Mouse (Mus musculus) liver, embryonic 16.5 days (tissue): ENCODE results near the gene Osbpl7. TPM values are rescaled to one million over a fixed set of nuclear protein-coding genes. Genes with fewer than 3 reads are reported as not detected.

Source experiments
- ATAC-seq: fragments of 200-750 bp; cut with Nextera tagmentation; 2 replicates; pipeline ENCODE4 v1.8.0; 2017; ENCODE audit warnings: low read depth, mild to moderate bottlenecking, moderate number of reproducible peaks, moderate library complexity
- H3K27ac ChIP-seq: fragments of 300-500 bp; sonication (generic); 2 replicates; pipeline ENCODE4 v1.5.1; 2014; ENCODE audit warnings: mild to moderate bottlenecking, low read length
- H3K27me3 ChIP-seq: fragments of 300-500 bp; sonication (generic); 2 replicates; pipeline ENCODE4 v1.6.1; 2014; ENCODE audit warnings: low read depth, low read length, mixed read lengths; ENCODE audit not compliant: control insufficient read depth, insufficient read depth
- H3K36me3 ChIP-seq: fragments of 300-500 bp; sonication (generic); 2 replicates; pipeline ENCODE4 v1.6.1; 2014; ENCODE audit warnings: mild to moderate bottlenecking; ENCODE audit not compliant: control insufficient read depth, insufficient read depth
- H3K4me1 ChIP-seq: fragments of 300-500 bp; sonication (generic); 2 replicates; pipeline ENCODE4 v1.6.1; 2014; ENCODE audit warnings: low read depth, low read length, mixed read lengths; ENCODE audit not compliant: control insufficient read depth
- H3K4me2 ChIP-seq: fragments of 300-500 bp; sonication (generic); 2 replicates; pipeline ENCODE4 v1.6.1; 2014; ENCODE audit warnings: low read depth, low read length, mixed read lengths
- H3K4me3 ChIP-seq: fragments of 300-500 bp; sonication (generic); 2 replicates; pipeline ENCODE4 v1.5.1; 2014; ENCODE audit warnings: low read depth, mild to moderate bottlenecking, low read length
- H3K9ac ChIP-seq: fragments of 300-500 bp; sonication (generic); 2 replicates; pipeline ENCODE4 v1.6.1; 2014; ENCODE audit warnings: low read depth, low read length
- H3K9me3 ChIP-seq: fragments of 300-500 bp; sonication (generic); replicated peaks from 2 replicates; pipeline ENCODE4 v1.6.1; 2016; ENCODE audit warnings: low read length; ENCODE audit not compliant: control insufficient read depth
- WGBS: fragments of 180-500 bp; shearing (Covaris S2); extraction: QIAGEN DNeasy Blood & Tissue Kit; methylation state at CpG from one replicate; pipeline ENCODE4 v1.1.7; 2014; ENCODE audit not compliant: insufficient replicate concordance; 5-methylcytosine and 5-hydroxymethylcytosine counted together
- polyA plus RNA-seq: library from polyadenylated mRNA; unstranded; fragments of >200 nt; fragmentation: Nextera tagmentation; extraction: Ambion mirVana; gene quantifications from 2 replicates; pipeline ENCODE4 v1.2.1, GENCODE M21; 2015

Osbpl7 gene
- polyA plus RNA-seq, 1 experiment from 2014 or later, result 3.6 TPM

DNA sequence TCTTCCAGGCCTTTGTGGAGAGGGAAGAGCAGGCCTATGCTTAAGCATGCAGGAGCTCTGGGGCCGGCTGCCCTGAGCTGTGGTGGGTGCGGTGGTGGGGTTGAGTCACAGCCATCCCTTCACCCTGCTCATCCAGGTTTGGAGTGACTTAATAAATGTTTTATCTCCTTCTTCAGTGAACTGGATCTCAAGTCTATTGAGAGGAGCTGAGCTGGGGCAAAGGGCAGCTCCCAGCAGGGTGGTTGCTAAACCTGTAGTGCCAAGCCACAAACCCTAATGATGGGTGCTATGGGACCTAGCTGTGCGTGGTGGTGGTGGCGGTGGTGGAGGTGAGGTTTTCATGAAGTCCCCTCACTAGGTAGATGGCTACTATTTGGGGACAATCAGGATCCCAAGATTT, 16.6 kb upstream of the Osbpl7 start:
- H3K27me3 ChIP-seq, result no peaks in the 10 kb centered on the region
- H3K27ac ChIP-seq, result no peak overlapping the region
- no peak overlapping the region for H3K9ac ChIP-seq
- peaks cover 13% of the 10 kb centered on the region for H3K4me1 ChIP-seq
- no peaks in the 10 kb centered on the region for H3K36me3 ChIP-seq
- no peak overlapping the region for H3K4me2 ChIP-seq
- no peak for ATAC-seq
- H3K9me3 ChIP-seq, result no peaks in the 10 kb centered on the region
- H3K4me3 ChIP-seq, result no peak overlapping the region
- 66% methylated on average over 4 of the region's 4 CpGs for WGBS

DNA sequence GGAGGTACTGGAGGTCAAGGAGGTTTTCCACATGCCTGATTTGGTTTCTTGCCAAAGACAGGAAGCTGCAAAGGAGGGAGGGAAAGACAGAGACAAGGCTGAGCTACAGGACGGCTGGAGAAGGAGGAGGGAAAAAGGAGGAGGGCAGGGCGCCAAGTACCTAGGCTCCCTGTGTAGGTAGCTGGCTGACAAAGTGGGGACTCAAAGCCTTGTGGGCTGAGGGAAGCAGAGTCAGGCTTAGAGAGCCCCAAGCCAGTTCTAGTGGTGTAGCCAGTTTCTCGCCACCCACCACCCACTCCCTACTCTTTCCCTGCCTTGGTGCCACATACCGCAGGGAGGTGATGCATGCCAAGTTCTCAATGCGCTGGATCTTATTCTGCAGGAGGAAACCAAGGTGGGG, 14.3 kb upstream of the Osbpl7 start:
- H3K4me2 ChIP-seq, result no peak overlapping the region
- no peak overlapping the region for H3K9ac ChIP-seq
- no peak overlapping the region for H3K4me3 ChIP-seq
- H3K27me3 ChIP-seq, result no peaks in the 10 kb centered on the region
- H3K27ac ChIP-seq, result no peak overlapping the region
- no peaks in the 10 kb centered on the region for H3K36me3 ChIP-seq
- ATAC-seq, result no peak
- no peaks in the 10 kb centered on the region for H3K9me3 ChIP-seq
- WGBS, result 72% methylated on average over 5 of the region's 5 CpGs
- H3K4me1 ChIP-seq, result peaks cover 6% of the 10 kb centered on the region

DNA sequence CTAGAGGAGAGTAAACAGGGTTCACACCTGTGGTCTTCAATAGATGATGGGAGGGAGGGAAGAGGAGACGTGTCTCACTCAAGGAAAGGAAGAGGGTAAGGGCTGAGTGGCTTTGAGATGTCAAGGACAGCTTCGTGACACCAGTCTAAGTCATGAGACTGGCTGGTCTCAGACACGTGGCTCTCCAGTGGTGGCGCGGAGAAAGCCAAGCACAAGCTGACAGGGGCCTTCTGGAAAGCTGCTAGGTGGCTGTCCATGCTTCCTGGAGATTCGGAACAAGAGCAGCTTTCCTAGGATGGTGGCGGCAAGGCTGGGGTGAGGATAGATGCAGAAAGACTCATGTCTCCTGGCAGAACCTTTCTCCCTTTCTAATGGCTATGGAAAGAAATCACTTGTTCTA, 11.5 kb upstream of the Osbpl7 start:
- H3K9me3 ChIP-seq, result no peaks in the 10 kb centered on the region
- H3K4me1 ChIP-seq, result peaks cover 12% of the 10 kb centered on the region
- no peaks in the 10 kb centered on the region for H3K27me3 ChIP-seq
- no peak overlapping the region for H3K9ac ChIP-seq
- ATAC-seq, result no peak
- H3K4me2 ChIP-seq, result no peak overlapping the region
- H3K4me3 ChIP-seq, result no peak overlapping the region
- WGBS, result 55% methylated on average over 7 of the region's 7 CpGs
- H3K27ac ChIP-seq, result no peak overlapping the region
- no peaks in the 10 kb centered on the region for H3K36me3 ChIP-seq

DNA sequence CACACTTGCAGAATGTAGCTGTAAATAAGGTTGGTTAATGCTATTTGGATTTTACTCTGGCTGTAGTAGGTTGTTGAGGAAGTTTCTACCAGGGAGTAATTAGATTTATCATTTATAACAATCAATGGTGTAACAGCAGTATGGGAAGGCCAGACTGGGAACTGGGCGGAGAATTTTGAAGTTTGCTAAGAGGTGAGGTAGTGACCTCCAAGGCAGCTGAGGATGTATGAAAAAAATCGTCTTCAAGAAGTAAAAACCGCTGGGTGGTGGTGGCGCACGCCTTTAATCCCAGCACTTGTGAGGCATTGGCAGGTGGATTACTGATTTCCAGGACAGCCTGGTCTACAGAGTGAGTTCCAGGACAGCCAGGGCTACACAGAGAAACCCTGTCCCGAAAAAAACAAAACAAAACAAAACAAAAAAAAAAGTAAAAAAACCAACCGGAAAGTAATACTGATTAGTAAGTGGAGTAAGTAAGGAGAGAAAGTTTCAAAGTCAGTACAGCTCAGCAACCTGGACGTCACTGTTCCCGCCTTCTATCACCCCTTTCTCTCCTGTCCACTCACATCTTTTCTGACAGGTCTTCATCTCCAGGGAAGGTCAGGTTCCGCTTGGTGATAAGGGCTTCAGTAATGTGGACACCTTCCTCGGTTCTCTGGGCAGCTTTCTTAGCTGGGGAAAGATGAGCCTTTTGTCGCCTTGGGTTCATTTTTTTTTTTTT, 10.0 kb upstream of the Osbpl7 start:
- Histone ChIP-seq H3K27me3 (no peaks in the 10 kb centered on the region), H3K9ac (peak overlapping the region; percentile 38; the same call in 1 of the 2 replicates), H3K4me1 (peaks cover 12% of the 10 kb centered on the region), H3K4me2 (peak overlapping the region; percentile 77), H3K27ac (peak overlapping the region; percentile 3; the same call in 1 of the 2 replicates), H3K36me3 (no peaks in the 10 kb centered on the region; the same call in 1 of the 2 replicates), H3K9me3 (no peaks in the 10 kb centered on the region), H3K4me3 (peak overlapping the region; percentile 79)
- 28% methylated on average over 12 of the region's 12 CpGs for WGBS
- ATAC-seq, result no peak

DNA sequence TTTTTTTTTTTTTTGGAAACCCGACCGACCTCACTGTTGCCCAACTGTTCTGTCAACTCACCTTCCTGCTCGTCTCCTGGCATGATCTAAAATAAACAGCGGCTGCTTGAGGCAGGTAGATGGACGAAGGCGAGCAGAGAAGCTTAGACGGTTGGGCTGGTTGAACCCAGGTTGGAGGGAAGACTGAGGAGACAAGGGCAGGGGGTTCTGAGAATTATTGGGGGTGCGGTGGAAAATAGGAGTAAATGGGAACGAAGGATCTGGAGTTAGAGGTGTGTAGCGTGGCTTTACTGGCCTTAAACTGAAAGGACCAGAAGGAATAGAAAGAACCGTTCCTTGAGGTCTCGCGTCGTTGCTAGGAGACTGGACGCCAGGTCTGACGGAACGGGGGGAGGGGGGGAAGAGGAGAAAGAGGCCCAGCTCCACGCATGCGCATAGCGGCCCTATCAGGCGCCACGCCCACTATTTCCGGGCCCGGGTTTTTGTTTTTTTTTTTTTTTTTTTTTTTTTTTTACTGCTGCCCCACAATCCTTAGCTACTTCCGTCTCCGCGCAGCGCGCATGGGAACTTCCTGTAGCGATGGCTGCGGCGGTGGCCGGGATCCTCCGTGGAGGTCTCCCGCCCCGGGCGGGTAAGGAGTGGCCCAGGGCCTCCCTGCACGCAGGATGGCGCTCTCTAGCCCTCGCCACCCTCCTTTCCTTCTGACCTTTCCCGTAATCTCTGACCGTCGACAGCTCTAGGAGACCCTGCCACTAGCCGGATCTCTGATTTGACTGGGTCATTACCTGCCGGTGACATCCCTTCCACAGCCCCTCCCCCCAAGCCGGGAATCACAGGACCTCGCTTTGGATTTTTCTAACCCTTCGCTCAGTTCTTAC, 9.2 kb upstream of the Osbpl7 start, which contains the start of the genes Lrrc46 and Mrpl10:
Gene Lrrc46 (minus strand): TSS at position 386 of the 878 bp plus-strand sequence.
Gene Mrpl10 (plus strand): TSS at position 539 of the 878 bp plus-strand sequence.
- Histone ChIP-seq H3K4me1 (peaks cover 12% of the 10 kb centered on the region), H3K36me3 (no peaks in the 10 kb centered on the region; the same call in 1 of the 2 replicates), H3K27ac (peak within 1 kb of the TSS; percentile 61), H3K4me2 (peak within 1 kb of the TSS; percentile 77), H3K27me3 (no peaks in the 10 kb centered on the region), H3K9ac (peak within 1 kb of the TSS; percentile 82), H3K4me3 (peak within 1 kb of the TSS; percentile 79), H3K9me3 (no peaks in the 10 kb centered on the region)
- WGBS, result under 1% methylated on average over 48 of the region's 48 CpGs
- ATAC-seq, result peak; percentile 87

- Histone ChIP-seq H3K9ac (no peak overlapping the region), H3K27ac (no peak overlapping the region), H3K36me3 (no peaks in the 10 kb centered on the region; the same call in 1 of the 2 replicates), H3K9me3 (no peaks in the 10 kb centered on the region), H3K4me2 (no peak overlapping the region), H3K4me1 (peaks cover 12% of the 10 kb centered on the region), H3K4me3 (no peak overlapping the region), H3K27me3 (no peaks in the 10 kb centered on the region)
- 81% methylated on average over 8 of the region's 8 CpGs for WGBS
- no peak for ATAC-seq
These were observed 5.5 kb upstream of the Osbpl7 start for GRCm38 (mm10) chr11:97044902-97045301.

DNA sequence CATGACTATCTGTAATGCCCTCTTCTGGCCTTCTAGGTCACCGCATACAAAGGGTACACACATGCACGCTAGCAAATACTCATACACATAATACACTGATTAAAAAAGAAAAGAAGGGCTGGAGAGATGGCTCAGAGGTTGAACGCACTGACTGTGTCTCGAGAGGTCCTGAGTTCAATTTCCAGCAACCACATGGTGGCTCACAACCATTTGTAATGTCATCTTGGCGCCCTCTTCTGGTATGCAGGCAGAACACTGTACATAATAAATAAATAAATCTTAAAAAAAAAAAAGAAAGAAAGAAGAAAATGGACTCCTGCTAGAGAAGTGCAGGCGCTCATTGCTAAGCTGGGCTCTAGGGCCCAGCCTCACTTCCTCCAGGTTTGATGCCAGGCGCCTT, 4.6 kb upstream of the Osbpl7 start:
- H3K9me3 ChIP-seq, result no peaks in the 10 kb centered on the region
- H3K4me2 ChIP-seq, result no peak overlapping the region
- WGBS, result 74% methylated on average over 7 of the region's 7 CpGs
- no peak overlapping the region for H3K4me3 ChIP-seq
- no peaks in the 10 kb centered on the region; the same call in 1 of the 2 replicates for H3K36me3 ChIP-seq
- peaks cover 14% of the 10 kb centered on the region for H3K4me1 ChIP-seq
- no peak for ATAC-seq
- H3K27ac ChIP-seq, result no peak overlapping the region
- H3K9ac ChIP-seq, result no peak overlapping the region
- H3K27me3 ChIP-seq, result no peaks in the 10 kb centered on the region

DNA sequence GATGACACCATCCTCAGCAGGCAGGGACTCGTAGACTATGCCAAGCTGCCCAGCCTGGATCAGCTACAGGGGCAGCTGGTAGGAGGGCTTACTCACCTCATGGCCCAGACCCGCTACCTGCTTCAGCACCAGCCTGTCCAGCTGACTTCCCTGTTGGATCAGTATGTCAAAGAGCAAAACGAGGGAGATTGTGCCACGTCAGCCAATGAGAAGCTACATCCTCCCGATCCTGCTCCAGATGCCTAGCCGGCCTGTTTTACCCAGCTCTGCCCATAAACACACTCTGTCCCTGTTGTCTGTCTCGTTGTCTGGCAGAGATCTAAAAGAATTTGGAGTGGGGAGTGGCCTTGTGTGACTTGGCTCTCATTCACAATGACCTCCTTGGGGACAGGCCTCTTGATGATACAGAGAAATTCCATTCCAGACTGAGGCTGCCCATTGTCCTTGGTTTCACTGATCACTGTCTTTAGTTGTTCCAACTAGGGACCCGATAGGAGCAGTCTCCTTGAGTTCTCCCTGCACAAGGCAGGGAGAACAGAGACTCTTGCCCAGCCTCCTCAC, 2.3 kb upstream of the Osbpl7 start:
- Histone ChIP-seq H3K36me3 (no peaks in the 10 kb centered on the region; the same call in 1 of the 2 replicates), H3K9me3 (no peaks in the 10 kb centered on the region), H3K4me3 (no peak overlapping the region), H3K9ac (no peak overlapping the region), H3K4me1 (peaks cover 23% of the 10 kb centered on the region), H3K4me2 (no peak overlapping the region), H3K27me3 (no peaks in the 10 kb centered on the region), H3K27ac (no peak overlapping the region)
- no peak for ATAC-seq
- whole genome bisulfite sequencing, result 74% methylated on average over 8 of the region's 8 CpGs
